Mouse (Mus musculus) thymus, adult 2 months (tissue): ENCODE measurements around the gene Bglap.

Experiments
- CTCF ChIP-seq: fragments of 200-500 bp; IDR thresholded peaks from 2 replicates; pipeline ENCODE4 v1.5.1; 2012; ENCODE audit warnings: mild to moderate bottlenecking, control low read depth, low read length, moderate library complexity, borderline replicate concordance; ENCODE audit not compliant: control insufficient read depth, poor library complexity, insufficient read depth; ENCODE audit errors: extremely low read depth
- POLR2A ChIP-seq: fragments of 200-500 bp; IDR thresholded peaks from 2 replicates; pipeline ENCODE4 v1.6.1; 2012; ENCODE audit warnings: mild to moderate bottlenecking, low read length, control low read depth, moderate library complexity; ENCODE audit not compliant: control insufficient read depth, poor library complexity, insufficient read depth; ENCODE audit errors: extremely low read depth

- TF ChIP-seq POLR2A (no peak), CTCF (no peak)
Measured at GRCm38 (mm10) chr3:88395288-88395687, 11.0 kb upstream of the Bglap start.
